13 mouse cellular contexts compared by ENCODE assay signal in the genomic region with DNA sequence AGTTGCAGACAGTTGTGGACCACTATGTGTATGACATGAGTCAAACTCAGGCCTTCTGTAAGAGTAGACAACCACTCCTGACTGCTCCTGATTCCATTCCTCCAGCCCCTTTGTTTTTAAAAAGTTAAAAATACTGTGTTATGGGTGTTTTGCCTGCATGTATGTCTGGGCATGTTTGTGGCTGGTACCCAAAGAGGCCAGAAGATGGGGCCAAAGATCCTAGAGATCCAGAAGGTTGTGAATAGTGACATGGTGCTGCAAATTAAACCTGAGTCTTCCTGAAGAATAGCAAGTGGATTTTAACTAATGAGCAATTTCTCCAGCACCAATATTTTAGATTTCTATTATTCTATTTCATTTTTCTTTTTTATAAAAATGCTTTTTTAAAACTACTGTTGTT. TPM values are rescaled to one million over a fixed set of nuclear protein-coding genes. Genes with fewer than 3 reads are reported as not detected.
A peak's percentile ranks its signal among the peaks of the same experiment; 100 is the strongest.
DNase-seq lines count a peak whose midpoint lies in the region; ATAC-seq and TF ChIP-seq lines count a peak whose summit lies in the region.
"Had no signal": no experiment of that assay in that cellular context is flagged by ENCODE, and none has a peak within 500 bp of the region (broad histone marks: within the 10 kb centered on the region; RNA-seq: fewer than 3 reads in every experiment).

No protein-coding gene starts in this region.

- TF ChIP-seq CTCF in hindbrain, postnatal 0 days (IDR thresholded peaks at IDR 0.05; ENCODE audit: low read depth): peak; percentile 39
- TF ChIP-seq CTCF in brain, embryonic 14.5 days (IDR thresholded peaks at IDR 0.05; ENCODE audit: borderline replicate concordance, extremely low read depth, insufficient read depth, insufficient read length): no peak

- no peaks in the 10 kb centered on the region for H3K9me3 ChIP-seq in hindbrain, postnatal 0 days (ENCODE audit: low read length)
- H3K9me3 ChIP-seq in hindbrain, embryonic 10.5 days: no peaks in the 10 kb centered on the region
- H3K9me3 ChIP-seq: lung, embryonic 15.5 days had no signal

- no peaks in the 10 kb centered on the region for H3K4me1 ChIP-seq in hindbrain, postnatal 0 days (ENCODE audit: insufficient read depth, low read length)
- H3K4me1 ChIP-seq in hindbrain, embryonic 10.5 days (replicated peaks): no peaks in the 10 kb centered on the region
- H3K4me1 ChIP-seq: lung, embryonic 15.5 days had no signal

- H3K36me3 ChIP-seq in hindbrain, postnatal 0 days (ENCODE audit: insufficient read depth, low read length): peaks cover 10% of the 10 kb centered on the region; the same call in 1 of the 2 replicates
- H3K36me3 ChIP-seq in hindbrain, embryonic 10.5 days: peaks cover 49% of the 10 kb centered on the region

- H3K4me2 ChIP-seq in hindbrain, postnatal 0 days (ENCODE audit: low read depth, low read length): no peak overlapping the region
- H3K4me2 ChIP-seq: hindbrain, embryonic 14.5 days; lung, embryonic 15.5 days had no signal

- no peak overlapping the region for H3K27ac ChIP-seq in hindbrain, postnatal 0 days
- H3K27ac ChIP-seq in hindbrain, embryonic 10.5 days: no peak overlapping the region
- H3K27ac ChIP-seq: hindbrain, embryonic 14.5 days; lung, embryonic 15.5 days had no signal

- H3K4me3 ChIP-seq in hindbrain, postnatal 0 days (ENCODE audit: low read length): no peak overlapping the region
- no peak overlapping the region for H3K4me3 ChIP-seq in hindbrain, embryonic 10.5 days
- H3K4me3 ChIP-seq: lung, embryonic 15.5 days had no signal

- TF ChIP-seq POLR2A in brain, embryonic 14.5 days (IDR thresholded peaks at IDR 0.05; ENCODE audit: borderline replicate concordance, extremely low read depth, insufficient read depth, insufficient read length, poor library complexity, severe bottlenecking): no peak

- peak; percentile 30 for DNase-seq in hindbrain, postnatal 0 days (ENCODE audit: low spot score)
- no peak for DNase-seq in hindbrain, embryonic 10.5 days (ENCODE audit: low spot score)
- peak; percentile 2 for DNase-seq in thymus, postnatal 0 days (ENCODE audit: low spot score)
- DNase-seq in thymus, postnatal 14 days: no peak
- DNase-seq in brain, embryonic 14.5 days (ENCODE audit: low read depth): peak; percentile 8
- no peak for DNase-seq in testis, postnatal 14 days (ENCODE audit: low spot score)
- DNase-seq in cerebellum, postnatal 36 days: no peak
- DNase-seq: cerebellum, postnatal 25 days; kidney, postnatal 10 days had no signal

- no peak for ATAC-seq in hindbrain, postnatal 0 days
- ATAC-seq: activated CD4-positive, CD25-positive, alpha-beta regulatory T cell, adult 4 months had no signal

- H3K27me3 ChIP-seq in hindbrain, postnatal 0 days (ENCODE audit: insufficient read depth, low read length): no peaks in the 10 kb centered on the region
- no peaks in the 10 kb centered on the region for H3K27me3 ChIP-seq in hindbrain, embryonic 10.5 days (ENCODE audit: insufficient read depth, poor library complexity, severe bottlenecking)
- H3K27me3 ChIP-seq: lung, embryonic 15.5 days had no signal

- H3K9ac ChIP-seq in hindbrain, postnatal 0 days (replicated peaks; ENCODE audit: low read length): no peak overlapping the region
- H3K9ac ChIP-seq: hindbrain, embryonic 14.5 days; lung, embryonic 15.5 days had no signal

RNA-seq across cellular contexts. Expression of gene Car4, which starts 55.5 kb away (rescaled TPM):
- 0.93 and 2.0 TPM in 2 replicates for total RNA-seq in hindbrain, postnatal 0 days (2014; rRNA removed)
- polyA plus RNA-seq in hindbrain, postnatal 0 days (2015; fragmentation: Nextera tagmentation; extraction: Ambion mirVana): 12.3 and 15.0 TPM in 2 replicates
- polyA plus RNA-seq in hindbrain, embryonic 10.5 days (2016; fragmentation: Nextera tagmentation; extraction: Ambion mirVana): 6.0 and 10.0 TPM in 2 replicates
- polyA plus RNA-seq in thymus, postnatal 0 days (2015; fragmentation: Nextera tagmentation; extraction: Ambion mirVana): 8.9 and 10.1 TPM in 2 replicates
- polyA plus RNA-seq in brain, embryonic 14.5 days (2012; rRNA removed): 1.9 and 2.0 TPM in 2 replicates
- total RNA-seq: megakaryocyte-erythroid progenitor cell, adult 5-6 weeks had no signal
- polyA plus RNA-seq: activated CD4-positive, CD25-positive, alpha-beta regulatory T cell, adult 4 months had no signal

Comparison
In these comparisons a context has a peak if more than half of its experiments do, and no peak if none do; other contexts are left out.
1. DNase-seq: peak in hindbrain, postnatal 0 days (single experiment), thymus, postnatal 0 days (single experiment) and brain, embryonic 14.5 days (single experiment); none in hindbrain, embryonic 10.5 days (single experiment), thymus, postnatal 14 days (single experiment), testis, postnatal 14 days (single experiment) and cerebellum, postnatal 36 days (0 of 2).